Mouse (Mus musculus): Measurements from ENCODE around the gene Brd7. TPM values are rescaled to one million over a fixed set of nuclear protein-coding genes. Genes with fewer than 3 reads are reported as not detected.

Gene Brd7
- polyA plus RNA-seq, 1 experiment from 2014 or later: 88.9 TPM

GRCm38 (mm10) chr8:88321387-88321786, 40.6 kb downstream of the Brd7 start:
- H3K9ac ChIP-seq (ENCODE audit: low read depth, low read length): no peak overlapping the region
- no peak for ATAC-seq (ENCODE audit: low FRiP score, low TSS enrichment)
- H3K4me3 ChIP-seq (ENCODE audit: low read length): no peak overlapping the region
- H3K27ac ChIP-seq (ENCODE audit: low read depth, low read length): no peak overlapping the region
- peaks cover 16% of the 10 kb centered on the region; the same call in 1 of the 2 replicates for H3K36me3 ChIP-seq (ENCODE audit: control insufficient read depth, insufficient read depth, low read length)
- no peaks in the 10 kb centered on the region for H3K27me3 ChIP-seq (ENCODE audit: control insufficient read depth, insufficient read depth, low read length)
- WGBS: 87% methylated on average over 5 of the region's 5 CpGs
- peaks cover 1% of the 10 kb centered on the region; the same call in 1 of the 2 replicates for H3K4me1 ChIP-seq (ENCODE audit: control insufficient read depth, insufficient read depth, low read length)
- H3K4me2 ChIP-seq (replicated peaks; ENCODE audit: low read depth, low read length): no peak overlapping the region
- H3K9me3 ChIP-seq (ENCODE audit: control insufficient read depth, low read length): no peaks in the 10 kb centered on the region

DNA sequence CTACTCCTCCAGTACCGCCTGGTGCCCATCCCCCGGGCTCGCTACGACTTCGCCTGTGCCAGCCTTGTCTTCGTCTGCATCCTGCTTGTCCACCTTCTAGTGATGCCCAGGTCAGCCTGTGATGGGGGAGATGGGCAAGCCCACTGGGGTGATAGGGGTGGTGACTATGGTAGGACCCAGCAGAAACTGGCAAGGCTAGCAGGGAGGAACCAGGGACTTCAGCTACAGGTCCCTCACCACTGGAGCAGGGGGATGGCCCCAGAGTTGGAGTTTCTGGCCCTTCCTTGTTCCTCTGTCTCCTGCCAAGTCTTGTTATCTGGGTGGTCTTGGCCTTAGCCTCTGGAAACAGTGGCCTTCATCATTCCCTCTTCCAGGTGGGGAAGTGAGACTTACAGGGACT, 41.9 kb downstream of the Brd7 start:
- WGBS: 94% methylated on average over 6 of the region's 6 CpGs

DNA sequence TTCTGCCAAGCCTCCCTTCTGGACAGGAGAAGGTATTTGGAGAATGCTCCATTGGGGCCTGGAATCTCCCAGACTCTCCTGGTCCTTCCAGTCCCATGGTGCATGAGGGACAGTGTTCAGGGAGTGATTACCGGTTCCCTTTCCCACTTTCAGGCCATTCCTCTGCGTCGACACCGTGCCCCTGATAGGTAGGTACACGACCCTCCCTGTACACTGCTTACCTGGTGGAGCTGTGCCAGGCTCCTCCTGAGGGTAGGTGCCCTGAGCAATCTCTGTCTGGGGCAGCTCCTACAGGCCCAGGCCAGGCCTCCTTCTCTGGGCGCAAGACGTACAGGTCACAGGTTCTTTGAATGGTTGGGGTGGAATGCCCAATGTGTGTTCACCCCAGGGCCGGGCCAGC, 43.8 kb downstream of the Brd7 start:
- Histone ChIP-seq H3K4me1 (ENCODE audit: control insufficient read depth, insufficient read depth, low read length) (peaks cover 5% of the 10 kb centered on the region; the same call in 1 of the 2 replicates), H3K4me2 (replicated peaks; ENCODE audit: low read depth, low read length) (no peak overlapping the region), H3K36me3 (ENCODE audit: control insufficient read depth, insufficient read depth, low read length) (no peaks in the 10 kb centered on the region), H3K27ac (ENCODE audit: low read depth, low read length) (no peak overlapping the region), H3K27me3 (ENCODE audit: control insufficient read depth, insufficient read depth, low read length) (no peaks in the 10 kb centered on the region), H3K4me3 (ENCODE audit: low read length) (no peak overlapping the region), H3K9ac (ENCODE audit: low read depth, low read length) (no peak overlapping the region), H3K9me3 (ENCODE audit: control insufficient read depth, low read length) (no peaks in the 10 kb centered on the region)
- WGBS: 91% methylated on average over 8 of the region's 8 CpGs
- ATAC-seq (ENCODE audit: low FRiP score, low TSS enrichment): no peak

More for the DNA sequence above, 41.9 kb downstream of the Brd7 start:
- Histone ChIP-seq H3K4me1 (ENCODE audit: control insufficient read depth, insufficient read depth, low read length) (peaks cover 5% of the 10 kb centered on the region; the same call in 1 of the 2 replicates), H3K9ac (ENCODE audit: low read depth, low read length) (no peak overlapping the region), H3K27ac (ENCODE audit: low read depth, low read length) (no peak overlapping the region), H3K4me2 (replicated peaks; ENCODE audit: low read depth, low read length) (no peak overlapping the region), H3K36me3 (ENCODE audit: control insufficient read depth, insufficient read depth, low read length) (peaks cover 3% of the 10 kb centered on the region; the same call in 1 of the 2 replicates), H3K9me3 (ENCODE audit: control insufficient read depth, low read length) (no peaks in the 10 kb centered on the region), H3K4me3 (ENCODE audit: low read length) (no peak overlapping the region), H3K27me3 (ENCODE audit: control insufficient read depth, insufficient read depth, low read length) (no peaks in the 10 kb centered on the region)
- no peak for ATAC-seq (ENCODE audit: low FRiP score, low TSS enrichment)

- ATAC-seq (ENCODE audit: low FRiP score, low TSS enrichment): no peak
- no peaks in the 10 kb centered on the region for H3K27me3 ChIP-seq (ENCODE audit: control insufficient read depth, insufficient read depth, low read length)
- 70% methylated on average over 5 of the region's 5 CpGs for WGBS
- no peak overlapping the region for H3K9ac ChIP-seq (ENCODE audit: low read depth, low read length)
- H3K27ac ChIP-seq (ENCODE audit: low read depth, low read length): no peak overlapping the region
- no peak overlapping the region for H3K4me2 ChIP-seq (replicated peaks; ENCODE audit: low read depth, low read length)
- no peaks in the 10 kb centered on the region for H3K36me3 ChIP-seq (ENCODE audit: control insufficient read depth, insufficient read depth, low read length)
- no peaks in the 10 kb centered on the region for H3K9me3 ChIP-seq (ENCODE audit: control insufficient read depth, low read length)
- H3K4me3 ChIP-seq (ENCODE audit: low read length): no peak overlapping the region
- peaks cover 5% of the 10 kb centered on the region; the same call in 1 of the 2 replicates for H3K4me1 ChIP-seq (ENCODE audit: control insufficient read depth, insufficient read depth, low read length)
Measured at GRCm38 (mm10) chr8:88317341-88317740, 44.7 kb downstream of the Brd7 start.

- ATAC-seq (ENCODE audit: low FRiP score, low TSS enrichment): peak; percentile 16; the same call in 1 of the 2 replicates
- Histone ChIP-seq H3K4me3 (ENCODE audit: low read length) (no peak overlapping the region), H3K4me2 (replicated peaks; ENCODE audit: low read depth, low read length) (no peak overlapping the region), H3K27me3 (ENCODE audit: control insufficient read depth, insufficient read depth, low read length) (no peaks in the 10 kb centered on the region), H3K9me3 (ENCODE audit: control insufficient read depth, low read length) (no peaks in the 10 kb centered on the region), H3K9ac (ENCODE audit: low read depth, low read length) (no peak overlapping the region), H3K27ac (ENCODE audit: low read depth, low read length) (no peak overlapping the region), H3K4me1 (ENCODE audit: control insufficient read depth, insufficient read depth, low read length) (peaks cover 5% of the 10 kb centered on the region; the same call in 1 of the 2 replicates), H3K36me3 (ENCODE audit: control insufficient read depth, insufficient read depth, low read length) (no peaks in the 10 kb centered on the region)
- 27% methylated on average over 8 of the region's 8 CpGs for WGBS
Measured at GRCm38 (mm10) chr8:88316139-88316931, 45.7 kb downstream of the Brd7 start.

DNA sequence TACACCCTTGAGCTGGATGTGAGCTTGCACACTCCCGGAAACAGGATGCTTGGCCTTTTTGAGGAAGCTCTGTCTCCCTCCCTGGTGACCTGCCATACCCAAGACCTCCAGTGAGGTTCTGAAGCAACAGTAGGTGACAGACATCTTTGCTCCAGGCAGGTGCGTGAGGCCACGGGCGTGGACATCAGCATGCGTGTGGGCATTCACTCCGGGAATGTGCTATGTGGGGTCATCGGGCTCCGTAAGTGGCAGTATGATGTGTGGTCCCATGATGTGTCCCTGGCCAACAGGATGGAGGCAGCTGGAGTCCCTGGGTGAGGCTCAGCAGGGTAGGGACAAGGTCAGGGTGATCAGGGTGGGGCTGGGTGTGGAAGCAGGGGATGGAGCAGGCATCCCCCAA, 46.7 kb downstream of the Brd7 start:
- 96% methylated on average over 8 of the region's 8 CpGs for WGBS
- Histone ChIP-seq H3K27me3 (ENCODE audit: control insufficient read depth, insufficient read depth, low read length) (no peaks in the 10 kb centered on the region), H3K9ac (ENCODE audit: low read depth, low read length) (no peak overlapping the region), H3K4me3 (ENCODE audit: low read length) (no peak overlapping the region), H3K4me1 (ENCODE audit: control insufficient read depth, insufficient read depth, low read length) (peaks cover 5% of the 10 kb centered on the region; the same call in 1 of the 2 replicates), H3K9me3 (ENCODE audit: control insufficient read depth, low read length) (no peaks in the 10 kb centered on the region), H3K4me2 (replicated peaks; ENCODE audit: low read depth, low read length) (no peak overlapping the region), H3K36me3 (ENCODE audit: control insufficient read depth, insufficient read depth, low read length) (no peaks in the 10 kb centered on the region), H3K27ac (ENCODE audit: low read depth, low read length) (no peak overlapping the region)
- no peak for ATAC-seq (ENCODE audit: low FRiP score, low TSS enrichment)

- 93% methylated on average over 12 of the region's 12 CpGs for WGBS
- Histone ChIP-seq H3K9me3 (ENCODE audit: control insufficient read depth, low read length) (no peaks in the 10 kb centered on the region), H3K4me1 (ENCODE audit: control insufficient read depth, insufficient read depth, low read length) (peaks cover 5% of the 10 kb centered on the region; the same call in 1 of the 2 replicates), H3K27me3 (ENCODE audit: control insufficient read depth, insufficient read depth, low read length) (no peaks in the 10 kb centered on the region), H3K9ac (ENCODE audit: low read depth, low read length) (no peak overlapping the region), H3K36me3 (ENCODE audit: control insufficient read depth, insufficient read depth, low read length) (no peaks in the 10 kb centered on the region), H3K4me2 (replicated peaks; ENCODE audit: low read depth, low read length) (no peak overlapping the region), H3K27ac (ENCODE audit: low read depth, low read length) (no peak overlapping the region), H3K4me3 (ENCODE audit: low read length) (no peak overlapping the region)
- no peak for ATAC-seq (ENCODE audit: low FRiP score, low TSS enrichment)
Measured at GRCm38 (mm10) chr8:88313991-88314390, 48.0 kb downstream of the Brd7 start.

DNA sequence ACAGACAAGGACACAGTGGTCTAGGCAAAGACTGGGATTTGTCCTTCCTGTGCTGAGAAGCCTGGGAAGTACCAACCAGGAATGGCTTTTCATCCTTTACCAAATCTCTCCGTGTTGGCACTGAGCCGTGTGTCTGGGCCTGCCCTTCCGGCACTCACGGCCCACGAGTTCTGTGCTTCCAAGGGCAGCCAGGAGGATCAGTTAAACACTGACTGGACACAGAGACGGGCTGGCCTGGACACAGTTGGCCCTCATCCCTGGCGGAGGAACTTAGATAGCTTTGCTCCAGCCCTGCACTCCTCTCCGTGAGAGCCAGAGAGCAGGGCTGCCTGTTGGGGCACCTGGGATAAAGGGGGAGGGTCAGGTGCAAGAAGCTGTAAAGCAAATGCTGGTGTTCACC, 49.0 kb downstream of the Brd7 start:
- no peak for ATAC-seq (ENCODE audit: low FRiP score, low TSS enrichment)
- no peak overlapping the region for H3K4me3 ChIP-seq (ENCODE audit: low read length)
- H3K4me2 ChIP-seq (replicated peaks; ENCODE audit: low read depth, low read length): no peak overlapping the region
- peaks cover 5% of the 10 kb centered on the region; the same call in 1 of the 2 replicates for H3K4me1 ChIP-seq (ENCODE audit: control insufficient read depth, insufficient read depth, low read length)
- H3K27me3 ChIP-seq (ENCODE audit: control insufficient read depth, insufficient read depth, low read length): no peaks in the 10 kb centered on the region
- 72% methylated on average over 8 of the region's 8 CpGs for WGBS
- H3K27ac ChIP-seq (ENCODE audit: low read depth, low read length): no peak overlapping the region
- no peak overlapping the region for H3K9ac ChIP-seq (ENCODE audit: low read depth, low read length)
- no peaks in the 10 kb centered on the region for H3K9me3 ChIP-seq (ENCODE audit: control insufficient read depth, low read length)
- no peaks in the 10 kb centered on the region for H3K36me3 ChIP-seq (ENCODE audit: control insufficient read depth, insufficient read depth, low read length)

DNA sequence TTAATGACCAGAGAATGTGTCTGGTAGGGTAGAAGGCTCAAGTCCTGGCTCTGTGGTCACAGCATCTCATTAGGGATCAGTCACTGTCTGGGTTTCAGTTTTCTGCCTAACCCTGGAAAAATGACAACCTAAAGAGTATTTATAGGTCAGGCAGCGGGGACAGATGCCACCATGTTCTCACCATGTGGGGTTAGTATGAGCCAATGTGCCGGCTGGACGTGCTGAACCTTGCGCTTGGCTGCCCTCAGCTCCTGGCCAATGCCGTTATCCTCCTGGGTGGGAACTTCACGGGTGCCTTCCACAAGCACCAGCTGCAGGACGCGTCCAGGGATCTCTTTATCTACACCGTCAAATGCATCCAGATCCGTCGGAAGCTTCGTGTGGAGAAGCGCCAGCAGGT, 51.7 kb downstream of the Brd7 start:
- H3K36me3 ChIP-seq (ENCODE audit: control insufficient read depth, insufficient read depth, low read length): no peaks in the 10 kb centered on the region
- no peak overlapping the region for H3K4me2 ChIP-seq (replicated peaks; ENCODE audit: low read depth, low read length)
- no peak overlapping the region for H3K4me3 ChIP-seq (ENCODE audit: low read length)
- no peaks in the 10 kb centered on the region for H3K4me1 ChIP-seq (ENCODE audit: control insufficient read depth, insufficient read depth, low read length)
- no peaks in the 10 kb centered on the region for H3K27me3 ChIP-seq (ENCODE audit: control insufficient read depth, insufficient read depth, low read length)
- 90% methylated on average over 13 of the region's 13 CpGs for WGBS
- no peak overlapping the region for H3K27ac ChIP-seq (ENCODE audit: low read depth, low read length)
- H3K9me3 ChIP-seq (ENCODE audit: control insufficient read depth, low read length): no peaks in the 10 kb centered on the region
- no peak for ATAC-seq (ENCODE audit: low FRiP score, low TSS enrichment)
- no peak overlapping the region for H3K9ac ChIP-seq (ENCODE audit: low read depth, low read length)
